Mouse (Mus musculus): Measurements from ENCODE around the gene Qrfp.

Qrfp gene

DNA sequence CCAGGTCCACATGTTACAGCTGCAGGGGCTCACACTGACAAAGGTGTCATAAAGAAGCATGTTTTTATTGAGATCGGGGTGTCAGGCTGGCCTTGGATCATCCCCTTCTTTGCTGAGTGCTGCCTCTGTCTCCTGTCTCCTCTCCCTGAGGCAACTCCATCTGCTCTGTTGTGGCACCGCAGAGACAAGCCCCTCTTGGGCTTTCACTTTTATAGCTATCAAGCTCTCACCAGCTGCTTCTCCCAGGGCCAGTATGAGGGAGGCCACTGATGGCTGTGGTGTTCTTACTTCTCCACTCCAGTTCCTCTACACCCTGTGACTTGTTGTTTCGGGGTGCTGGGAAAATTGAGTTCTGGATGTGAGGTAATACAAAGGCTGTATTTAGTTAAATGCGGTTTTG is 41.3 kb downstream of the Qrfp start:
- no peak for DNase-seq

DNA sequence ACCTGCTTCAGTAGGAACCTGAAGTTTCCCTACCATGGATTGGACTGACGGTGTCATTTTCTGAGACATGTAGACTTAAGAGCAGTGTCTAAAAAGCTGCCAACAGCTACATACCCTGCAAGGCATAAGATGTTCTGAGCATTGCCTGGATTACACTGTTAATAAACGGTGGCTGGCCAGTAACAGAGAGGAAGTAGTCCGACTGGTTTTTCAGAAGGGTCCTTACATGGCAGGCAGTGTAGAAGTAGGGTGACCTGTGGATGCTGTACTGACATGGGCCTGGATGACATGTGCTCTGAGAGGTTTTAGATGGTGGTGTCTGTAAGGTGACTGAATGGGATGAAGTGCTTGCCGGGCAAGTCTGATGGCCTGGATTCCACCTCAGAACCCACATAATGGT is 42.6 kb downstream of the Qrfp start:
- DNase-seq: no peak

- no peak for DNase-seq
Measured at GRCm38 (mm10) chr2:31767104-31767503, 43.3 kb downstream of the Qrfp start.

DNA sequence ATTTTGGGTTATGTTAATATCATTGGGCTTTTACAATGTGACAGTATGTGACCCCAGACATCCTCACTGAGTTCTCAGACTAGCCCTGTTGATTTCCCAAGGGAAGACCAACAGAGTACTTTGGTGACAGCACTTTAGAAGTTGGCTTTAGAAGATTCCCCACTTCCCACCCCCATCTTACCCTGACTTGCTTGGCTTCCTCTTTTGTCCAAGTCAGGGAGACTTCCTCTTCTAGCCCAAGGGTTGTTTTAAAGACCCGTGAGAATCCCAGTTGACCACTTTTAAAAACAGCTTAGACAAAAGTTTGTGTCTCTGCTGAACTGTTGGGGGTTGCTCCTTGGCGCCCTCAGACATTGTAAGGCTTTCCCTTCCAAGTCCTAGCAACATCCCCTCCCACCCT is 47.1 kb downstream of the Qrfp start:
- peak; percentile 14 to 21 for DNase-seq

DNA sequence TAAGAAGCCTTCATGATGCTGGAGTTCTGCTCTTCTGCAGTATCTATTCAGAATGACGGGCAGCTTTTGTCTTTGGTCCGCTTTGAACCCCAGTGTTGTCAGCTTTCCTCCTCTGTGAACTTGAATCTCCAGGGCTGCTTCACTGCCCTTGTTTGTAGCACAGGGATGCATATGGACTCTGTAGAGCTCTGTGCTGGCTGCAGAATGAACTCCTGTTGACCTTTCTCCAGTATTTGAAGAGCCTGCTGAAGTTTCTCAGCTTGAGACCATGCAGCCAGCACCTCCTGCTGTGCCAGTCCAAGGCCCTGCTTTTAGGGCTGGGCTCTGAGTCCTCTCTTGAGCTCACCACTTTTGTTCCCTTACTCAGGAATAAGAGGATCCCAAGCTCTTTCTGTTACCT is 47.5 kb downstream of the Qrfp start:
- no peak for DNase-seq

- no peak for DNase-seq
Measured at GRCm38 (mm10) chr2:31762155-31762554, 48.2 kb downstream of the Qrfp start.

DNA sequence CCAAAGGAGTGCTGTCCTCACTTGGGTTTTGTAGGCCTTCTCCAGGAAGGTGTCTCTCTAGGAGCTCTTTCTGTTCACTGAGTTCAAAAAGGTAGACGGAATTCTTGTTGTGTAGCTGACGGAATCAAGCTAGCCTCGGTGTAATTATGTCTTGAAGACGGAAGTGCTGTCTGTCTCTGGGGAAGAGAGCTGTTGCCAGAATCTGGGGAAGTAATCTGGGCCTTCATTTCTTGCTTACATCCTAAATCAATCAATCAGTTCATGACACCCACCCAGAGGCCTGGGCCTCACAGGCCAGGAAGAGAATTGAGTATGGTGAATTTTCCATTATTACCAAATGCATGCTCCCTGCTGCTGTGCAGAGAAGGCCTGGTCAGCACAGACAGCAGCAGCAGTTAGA is 48.8 kb downstream of the Qrfp start:
- peak; percentile 25 to 26 for DNase-seq

GRCm38 (mm10) chr2:31761115-31761531 is 49.3 kb downstream of the Qrfp start:
- no peak for DNase-seq

- peak in 1 of 2 experiments; percentile 7 for DNase-seq
Measured at GRCm38 (mm10) chr2:31760486-31760885, 49.9 kb downstream of the Qrfp start.

DNA sequence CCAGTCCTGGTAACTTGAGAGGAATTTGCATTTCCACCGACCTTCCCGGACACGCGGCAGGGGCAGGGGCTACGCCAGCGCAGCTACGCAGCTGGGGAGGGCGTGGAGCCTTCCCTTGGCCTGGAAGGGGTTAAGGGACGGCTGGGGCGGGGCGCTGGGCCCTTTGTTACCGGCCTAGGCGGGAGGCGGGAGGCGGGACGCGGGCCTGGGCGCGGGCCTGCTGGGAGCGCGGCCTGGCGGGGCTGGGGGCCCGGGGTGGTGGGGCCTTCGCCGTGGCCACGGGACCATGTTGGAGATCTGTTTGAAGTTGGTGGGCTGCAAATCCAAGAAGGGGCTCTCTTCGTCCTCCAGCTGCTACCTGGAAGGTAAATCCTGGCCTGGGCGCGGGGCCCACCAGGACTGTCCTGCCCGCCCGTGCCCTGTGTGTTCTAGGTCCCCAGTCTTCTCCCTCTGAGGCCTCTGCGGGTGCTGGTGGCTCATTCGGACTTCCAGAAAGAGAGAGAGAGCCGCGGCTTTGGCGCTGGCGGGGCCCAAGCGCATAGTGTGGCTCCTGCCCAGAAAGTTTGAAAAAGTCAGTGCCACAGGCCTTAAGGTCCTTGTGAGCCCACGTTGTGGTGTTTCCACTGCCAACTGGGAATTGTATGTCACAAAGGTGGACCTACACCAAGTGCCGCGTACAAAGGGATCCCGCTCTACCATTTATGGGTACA is 50.5 kb downstream of the Qrfp start:
- DNase-seq: peak; percentile 75 to 77

DNA sequence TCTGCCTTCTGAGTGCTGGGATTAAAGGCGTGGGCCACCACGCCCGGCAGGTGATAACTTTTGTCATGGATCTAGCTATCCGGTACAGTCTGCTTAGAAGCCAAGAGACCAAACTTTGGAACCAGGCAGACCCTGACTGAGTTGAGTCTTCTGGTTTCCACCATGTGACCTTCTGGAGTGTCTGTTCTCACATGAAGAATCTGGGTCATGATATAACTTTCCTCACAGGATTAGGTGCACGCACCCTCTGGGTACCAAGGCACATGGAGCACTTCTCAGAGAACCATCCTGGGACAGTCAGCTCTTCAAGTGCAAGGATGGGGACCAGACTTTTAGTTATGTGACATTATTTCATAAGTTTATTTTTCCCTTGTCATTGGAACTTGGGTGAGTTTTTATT is 51.4 kb downstream of the Qrfp start:
- DNase-seq: no peak

GRCm38 (mm10) chr2:31757472-31757871 is 52.9 kb downstream of the Qrfp start:
- DNase-seq: no peak

All from B cell, adult 2 months (primary cell).